Mouse (Mus musculus): ENCODE measurements around the gene Bicdl1. TPM values are rescaled to one million over a fixed set of nuclear protein-coding genes. Genes with fewer than 3 reads are reported as not detected.

The Bicdl1 gene
- polyA plus RNA-seq, 1 experiment from 2014 or later: 12.4 TPM

- no peaks in the 10 kb centered on the region for H3K27me3 ChIP-seq (ENCODE audit: control insufficient read depth, insufficient read depth, low read length)
- H3K4me1 ChIP-seq (ENCODE audit: control insufficient read depth, insufficient read depth, low read length): no peaks in the 10 kb centered on the region
- H3K9me3 ChIP-seq (ENCODE audit: control insufficient read depth, low read length): no peaks in the 10 kb centered on the region
- ATAC-seq (ENCODE audit: low FRiP score) (no peak), DNase-seq (ENCODE audit: low spot score, missing footprints) (no peak)
- WGBS: 91% methylated on average over 11 of the region's 11 CpGs
- no peak overlapping the region for H3K9ac ChIP-seq (ENCODE audit: low read length)
- H3K4me3 ChIP-seq (ENCODE audit: low read depth, low read length): no peak overlapping the region
- peaks cover 48% of the 10 kb centered on the region for H3K36me3 ChIP-seq (ENCODE audit: control insufficient read depth, insufficient read depth, low read length)
- H3K4me2 ChIP-seq: no peak overlapping the region
- H3K27ac ChIP-seq (ENCODE audit: low read depth, low read length): no peak overlapping the region
These were observed 119.9 kb downstream of the Bicdl1 start for GRCm38 (mm10) chr5:115611566-115611965.

GRCm38 (mm10) chr5:115603561-115603960 is 127.9 kb downstream of the Bicdl1 start:
- peaks cover 42% of the 10 kb centered on the region for H3K36me3 ChIP-seq (ENCODE audit: control insufficient read depth, insufficient read depth, low read length)

More at GRCm38 (mm10) chr5:115603561-115603960, 127.9 kb downstream of the Bicdl1 start:
- no peak overlapping the region for H3K4me2 ChIP-seq
- no peak for ATAC-seq (ENCODE audit: low FRiP score)
- H3K27me3 ChIP-seq (ENCODE audit: control insufficient read depth, insufficient read depth, low read length): no peaks in the 10 kb centered on the region
- H3K9me3 ChIP-seq (ENCODE audit: control insufficient read depth, low read length): no peaks in the 10 kb centered on the region
- no peak for DNase-seq (ENCODE audit: low spot score, missing footprints)
- no peak overlapping the region for H3K9ac ChIP-seq (ENCODE audit: low read length)
- no peaks in the 10 kb centered on the region for H3K4me1 ChIP-seq (ENCODE audit: control insufficient read depth, insufficient read depth, low read length)
- no peak overlapping the region for H3K4me3 ChIP-seq (ENCODE audit: low read depth, low read length)
- H3K27ac ChIP-seq (ENCODE audit: low read depth, low read length): no peak overlapping the region
- 96% methylated on average over 6 of the region's 6 CpGs for WGBS

Small RNA genes within 50 kb of the gene (microRNA-seq; reads per million reads assigned to microRNA genes)
- 0.57 reads per million for gene Mir7030

Other genes with a start within 250 kb of the Bicdl1 start
- 16.2 and 18.9 TPM in 2 replicates for gene Sirt4, start 246.9 kb downstream of the Bicdl1 start, polyA plus RNA-seq (2014; fragmentation: Nextera tagmentation; extraction: Ambion mirVana)
- 7.3 and 7.7 TPM in 2 replicates for gene Pxn, start 224.9 kb downstream of the Bicdl1 start, polyA plus RNA-seq (2014; fragmentation: Nextera tagmentation; extraction: Ambion mirVana)
- 1,161 and 1,182 TPM in 2 replicates for gene Rplp0, start 172.2 kb downstream of the Bicdl1 start, polyA plus RNA-seq (2014; fragmentation: Nextera tagmentation; extraction: Ambion mirVana)
- 27.6 and 32.2 TPM in 2 replicates for gene Gcn1l1, start 166.4 kb downstream of the Bicdl1 start, polyA plus RNA-seq (2014; fragmentation: Nextera tagmentation; extraction: Ambion mirVana)
- 19.4 and 19.6 TPM in 2 replicates for gene Rab35, start 99.7 kb downstream of the Bicdl1 start, polyA plus RNA-seq (2014; fragmentation: Nextera tagmentation; extraction: Ambion mirVana)
- gene Cit, start 113.7 kb upstream of the Bicdl1 start, polyA plus RNA-seq (2014; fragmentation: Nextera tagmentation; extraction: Ambion mirVana): 27.6 and 30.7 TPM in 2 replicates

Measured in midbrain, embryonic 11.5 days (tissue).